Mouse (Mus musculus): ENCODE measurements at regions not wholly inside any gene's neighbourhood (a gene's known extent, or its start where the extent isn't known, plus 50 kb on each side); places are given as distances from the start of the nearest gene placed in this dataset.

GRCm38 (mm10) chr14:48750994-48751393 lies 77.4 kb upstream of the Otx2 start:
- H3K27me3 ChIP-seq (ENCODE audit: insufficient read depth, low read length): peaks cover 52% of the 10 kb centered on the region

GRCm38 (mm10) chr14:48748976-48749375 lies 75.4 kb upstream of the Otx2 start:
- peaks cover 3% of the 10 kb centered on the region; the same call in 1 of the 2 replicates for H3K9me3 ChIP-seq (ENCODE audit: low read length)
- no peak overlapping the region for H3K4me2 ChIP-seq (replicated peaks; ENCODE audit: low read depth, low read length)
- no peak overlapping the region for H3K9ac ChIP-seq (replicated peaks; ENCODE audit: low read length)
- 93% methylated on average over 12 of the region's 12 CpGs for WGBS
- H3K27ac ChIP-seq (ENCODE audit: low read length): no peak overlapping the region
- peaks cover 48% of the 10 kb centered on the region for H3K27me3 ChIP-seq (ENCODE audit: insufficient read depth, low read length)
- no peak overlapping the region for H3K4me3 ChIP-seq (ENCODE audit: low read length)
- no peaks in the 10 kb centered on the region; the same call in 1 of the 2 replicates for H3K4me1 ChIP-seq (ENCODE audit: insufficient read depth, low read length)
- no peak for ATAC-seq (ENCODE audit: low FRiP score, low TSS enrichment)
- H3K36me3 ChIP-seq (ENCODE audit: insufficient read depth, low read length): no peaks in the 10 kb centered on the region

More at GRCm38 (mm10) chr14:48750994-48751393, 77.4 kb upstream of the Otx2 start:
- no peak for ATAC-seq (ENCODE audit: low FRiP score, low TSS enrichment)
- 22% methylated on average over 6 of the region's 6 CpGs for WGBS
- H3K36me3 ChIP-seq (ENCODE audit: insufficient read depth, low read length): no peaks in the 10 kb centered on the region
- H3K27ac ChIP-seq (ENCODE audit: low read length): no peak overlapping the region
- peaks cover 3% of the 10 kb centered on the region; the same call in 1 of the 2 replicates for H3K9me3 ChIP-seq (ENCODE audit: low read length)
- no peaks in the 10 kb centered on the region; the same call in 1 of the 2 replicates for H3K4me1 ChIP-seq (ENCODE audit: insufficient read depth, low read length)
- no peak overlapping the region for H3K4me2 ChIP-seq (replicated peaks; ENCODE audit: low read depth, low read length)
- no peak overlapping the region for H3K4me3 ChIP-seq (ENCODE audit: low read length)
- no peak overlapping the region for H3K9ac ChIP-seq (replicated peaks; ENCODE audit: low read length)

GRCm38 (mm10) chr14:48747936-48748335 lies 74.3 kb upstream of the Otx2 start:
- 83% methylated on average over 1 of the region's 1 CpGs for WGBS
- H3K4me3 ChIP-seq (ENCODE audit: low read length): no peak overlapping the region
- peaks cover 38% of the 10 kb centered on the region for H3K27me3 ChIP-seq (ENCODE audit: insufficient read depth, low read length)
- peaks cover 3% of the 10 kb centered on the region; the same call in 1 of the 2 replicates for H3K9me3 ChIP-seq (ENCODE audit: low read length)
- H3K36me3 ChIP-seq (ENCODE audit: insufficient read depth, low read length): no peaks in the 10 kb centered on the region
- ATAC-seq (ENCODE audit: low FRiP score, low TSS enrichment): no peak
- H3K9ac ChIP-seq (replicated peaks; ENCODE audit: low read length): no peak overlapping the region
- H3K4me2 ChIP-seq (replicated peaks; ENCODE audit: low read depth, low read length): no peak overlapping the region
- H3K27ac ChIP-seq (ENCODE audit: low read length): no peak overlapping the region
- no peaks in the 10 kb centered on the region; the same call in 1 of the 2 replicates for H3K4me1 ChIP-seq (ENCODE audit: insufficient read depth, low read length)

GRCm38 (mm10) chr14:48740942-48741602 lies 67.5 kb upstream of the Otx2 start:
- Histone ChIP-seq H3K27ac (ENCODE audit: low read length) (no peak overlapping the region), H3K9me3 (ENCODE audit: low read length) (no peaks in the 10 kb centered on the region), H3K4me2 (replicated peaks; ENCODE audit: low read depth, low read length) (no peak overlapping the region), H3K9ac (replicated peaks; ENCODE audit: low read length) (no peak overlapping the region), H3K36me3 (ENCODE audit: insufficient read depth, low read length) (no peaks in the 10 kb centered on the region), H3K4me3 (ENCODE audit: low read length) (no peak overlapping the region), H3K4me1 (ENCODE audit: insufficient read depth, low read length) (no peaks in the 10 kb centered on the region), H3K27me3 (ENCODE audit: insufficient read depth, low read length) (no peaks in the 10 kb centered on the region)
- no peak for ATAC-seq (ENCODE audit: low FRiP score, low TSS enrichment)
- 54% methylated on average over 7 of the region's 7 CpGs for WGBS

GRCm38 (mm10) chr14:48739121-48739520 lies 65.5 kb upstream of the Otx2 start:
- no peak overlapping the region for H3K4me2 ChIP-seq (replicated peaks; ENCODE audit: low read depth, low read length)
- H3K27ac ChIP-seq (ENCODE audit: low read length): no peak overlapping the region
- ATAC-seq (ENCODE audit: low FRiP score, low TSS enrichment): no peak
- H3K36me3 ChIP-seq (ENCODE audit: insufficient read depth, low read length): no peaks in the 10 kb centered on the region
- H3K4me1 ChIP-seq (ENCODE audit: insufficient read depth, low read length): no peaks in the 10 kb centered on the region
- H3K27me3 ChIP-seq (ENCODE audit: insufficient read depth, low read length): no peaks in the 10 kb centered on the region
- no peak overlapping the region for H3K4me3 ChIP-seq (ENCODE audit: low read length)
- 88% methylated on average over 4 of the region's 4 CpGs for WGBS
- no peak overlapping the region for H3K9ac ChIP-seq (replicated peaks; ENCODE audit: low read length)
- H3K9me3 ChIP-seq (ENCODE audit: low read length): no peaks in the 10 kb centered on the region

GRCm38 (mm10) chr14:48738641-48739040 lies 65.0 kb upstream of the Otx2 start:
- H3K27ac ChIP-seq (ENCODE audit: low read length): no peak overlapping the region
- H3K9me3 ChIP-seq (ENCODE audit: low read length): no peaks in the 10 kb centered on the region
- no peak overlapping the region for H3K4me3 ChIP-seq (ENCODE audit: low read length)
- no peaks in the 10 kb centered on the region for H3K27me3 ChIP-seq (ENCODE audit: insufficient read depth, low read length)
- WGBS: 67% methylated on average over 10 of the region's 10 CpGs
- no peak overlapping the region for H3K4me2 ChIP-seq (replicated peaks; ENCODE audit: low read depth, low read length)
- H3K9ac ChIP-seq (replicated peaks; ENCODE audit: low read length): no peak overlapping the region
- no peaks in the 10 kb centered on the region for H3K36me3 ChIP-seq (ENCODE audit: insufficient read depth, low read length)
- no peak for ATAC-seq (ENCODE audit: low FRiP score, low TSS enrichment)
- no peaks in the 10 kb centered on the region for H3K4me1 ChIP-seq (ENCODE audit: insufficient read depth, low read length)

GRCm38 (mm10) chr14:48738213-48738612 lies 64.6 kb upstream of the Otx2 start:
- no peak for ATAC-seq (ENCODE audit: low FRiP score, low TSS enrichment)
- H3K4me3 ChIP-seq (ENCODE audit: low read length): no peak overlapping the region
- H3K27me3 ChIP-seq (ENCODE audit: insufficient read depth, low read length): no peaks in the 10 kb centered on the region
- no peaks in the 10 kb centered on the region for H3K4me1 ChIP-seq (ENCODE audit: insufficient read depth, low read length)
- H3K9ac ChIP-seq (replicated peaks; ENCODE audit: low read length): no peak overlapping the region
- 82% methylated on average over 10 of the region's 10 CpGs for WGBS
- no peak overlapping the region for H3K4me2 ChIP-seq (replicated peaks; ENCODE audit: low read depth, low read length)
- H3K36me3 ChIP-seq (ENCODE audit: insufficient read depth, low read length): no peaks in the 10 kb centered on the region
- no peak overlapping the region for H3K27ac ChIP-seq (ENCODE audit: low read length)
- H3K9me3 ChIP-seq (ENCODE audit: low read length): no peaks in the 10 kb centered on the region

- no peaks in the 10 kb centered on the region for H3K4me1 ChIP-seq (ENCODE audit: insufficient read depth, low read length)
- H3K27ac ChIP-seq (ENCODE audit: low read length): no peak overlapping the region
- no peak overlapping the region for H3K4me3 ChIP-seq (ENCODE audit: low read length)
- no peaks in the 10 kb centered on the region for H3K36me3 ChIP-seq (ENCODE audit: insufficient read depth, low read length)
- ATAC-seq (ENCODE audit: low FRiP score, low TSS enrichment): no peak
- WGBS: 69% methylated on average over 14 of the region's 14 CpGs
- no peaks in the 10 kb centered on the region for H3K27me3 ChIP-seq (ENCODE audit: insufficient read depth, low read length)
- no peak overlapping the region for H3K4me2 ChIP-seq (replicated peaks; ENCODE audit: low read depth, low read length)
- no peaks in the 10 kb centered on the region for H3K9me3 ChIP-seq (ENCODE audit: low read length)
- H3K9ac ChIP-seq (replicated peaks; ENCODE audit: low read length): no peak overlapping the region
These were observed 63.6 kb upstream of the Otx2 start for GRCm38 (mm10) chr14:48736969-48737860.

- no peaks in the 10 kb centered on the region for H3K27me3 ChIP-seq (ENCODE audit: insufficient read depth, low read length)
- no peaks in the 10 kb centered on the region for H3K36me3 ChIP-seq (ENCODE audit: insufficient read depth, low read length)
- no peak overlapping the region for H3K9ac ChIP-seq (replicated peaks; ENCODE audit: low read length)
- H3K9me3 ChIP-seq (ENCODE audit: low read length): no peaks in the 10 kb centered on the region
- H3K4me3 ChIP-seq (ENCODE audit: low read length): no peak overlapping the region
- ATAC-seq (ENCODE audit: low FRiP score, low TSS enrichment): no peak
- H3K4me2 ChIP-seq (replicated peaks; ENCODE audit: low read depth, low read length): no peak overlapping the region
- WGBS: 83% methylated on average over 6 of the region's 6 CpGs
- no peak overlapping the region for H3K27ac ChIP-seq (ENCODE audit: low read length)
- H3K4me1 ChIP-seq (ENCODE audit: insufficient read depth, low read length): no peaks in the 10 kb centered on the region
These were observed 62.6 kb upstream of the Otx2 start for GRCm38 (mm10) chr14:48736211-48736610.

GRCm38 (mm10) chr14:48729996-48730395 lies 56.4 kb upstream of the Otx2 start:
- Histone ChIP-seq H3K36me3 (ENCODE audit: insufficient read depth, low read length) (no peaks in the 10 kb centered on the region), H3K9me3 (ENCODE audit: low read length) (no peaks in the 10 kb centered on the region), H3K4me3 (ENCODE audit: low read length) (no peak overlapping the region), H3K9ac (replicated peaks; ENCODE audit: low read length) (no peak overlapping the region), H3K4me1 (ENCODE audit: insufficient read depth, low read length) (no peaks in the 10 kb centered on the region), H3K4me2 (replicated peaks; ENCODE audit: low read depth, low read length) (no peak overlapping the region), H3K27me3 (ENCODE audit: insufficient read depth, low read length) (no peaks in the 10 kb centered on the region), H3K27ac (ENCODE audit: low read length) (no peak overlapping the region)
- WGBS: 94% methylated on average over 2 of the region's 2 CpGs
- ATAC-seq (ENCODE audit: low FRiP score, low TSS enrichment): no peak

All from kidney, embryonic 16.5 days (tissue).